Mouse (Mus musculus) CH12F3 (cell line): Measurements from ENCODE around the gene Nptx1.

Experiments used
- in situ Hi-C: fragments of 300-500 bp; cut with MboI; formaldehyde crosslinking; loops from 2 replicates; pipeline ENCODE4 v1.14.3; 2020; ENCODE audit warnings: low sequenced_read_pairs

Nptx1 gene

GRCm38 (mm10) chr11:119551468-119551867 lies 3.9 kb upstream of the Nptx1 start:
- in situ Hi-C loops, result no loop called here

DNA sequence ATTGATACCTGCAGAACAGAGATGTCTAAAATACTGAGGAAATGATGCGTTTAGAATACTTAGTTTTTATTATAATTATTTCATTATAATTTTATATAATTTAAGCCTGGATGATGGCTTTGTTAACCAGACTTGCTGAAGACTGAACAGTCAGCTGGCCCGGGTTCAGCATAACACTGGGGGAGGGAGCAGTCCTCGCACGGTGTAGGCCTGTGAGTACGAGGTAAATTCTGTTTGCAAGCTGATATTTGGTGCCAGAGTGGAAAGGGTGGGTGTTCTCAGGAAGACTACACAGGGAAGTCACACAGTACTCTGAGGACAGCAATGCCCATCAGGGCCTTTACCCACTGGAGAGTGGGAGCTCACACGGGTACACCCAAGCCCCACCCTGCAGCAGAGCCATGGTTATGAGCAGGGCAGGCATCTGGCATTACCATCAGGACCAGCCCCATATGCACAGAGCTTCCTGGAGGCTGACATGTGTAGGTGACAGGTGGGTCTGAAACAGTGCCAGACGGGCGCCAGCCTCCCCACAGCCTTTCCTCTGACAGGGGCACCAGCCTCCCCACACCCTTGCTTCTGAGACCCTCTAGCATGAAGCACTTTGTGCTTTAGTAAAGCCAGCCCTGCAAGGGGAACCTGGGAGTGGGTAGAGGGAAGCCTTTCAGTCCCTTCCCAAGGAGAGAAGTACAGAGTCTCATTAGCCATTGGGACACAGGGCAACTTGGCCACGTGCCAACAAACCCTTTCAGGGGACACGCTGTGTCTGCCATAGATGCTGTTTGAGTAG lies 3.2 kb upstream of the Nptx1 start:
- in situ Hi-C loops, result no loop called here

DNA sequence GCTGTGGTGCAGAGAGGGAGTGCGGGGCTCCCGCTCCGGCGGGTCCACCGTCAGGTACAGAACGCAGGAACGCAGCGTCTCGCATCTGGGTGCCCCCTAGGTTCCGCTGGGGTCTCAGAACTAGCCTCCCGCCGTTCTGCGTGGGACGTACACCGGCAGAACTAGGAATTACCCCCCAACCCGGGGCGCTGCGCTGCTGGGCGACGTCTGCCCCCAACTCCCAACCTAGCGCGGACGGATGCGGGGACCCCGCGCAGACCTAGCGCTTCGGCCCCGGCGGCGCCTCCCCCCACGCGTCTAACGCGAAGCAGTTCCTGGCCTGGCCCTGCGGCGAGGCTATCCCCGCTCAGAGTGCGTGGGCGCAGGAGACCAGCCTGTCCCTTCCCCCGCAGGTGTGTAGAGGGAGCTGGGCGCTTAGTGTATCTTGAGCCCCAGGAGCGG lies 1.8 kb upstream of the Nptx1 start:
- in situ Hi-C loops, result no loop called here

DNA sequence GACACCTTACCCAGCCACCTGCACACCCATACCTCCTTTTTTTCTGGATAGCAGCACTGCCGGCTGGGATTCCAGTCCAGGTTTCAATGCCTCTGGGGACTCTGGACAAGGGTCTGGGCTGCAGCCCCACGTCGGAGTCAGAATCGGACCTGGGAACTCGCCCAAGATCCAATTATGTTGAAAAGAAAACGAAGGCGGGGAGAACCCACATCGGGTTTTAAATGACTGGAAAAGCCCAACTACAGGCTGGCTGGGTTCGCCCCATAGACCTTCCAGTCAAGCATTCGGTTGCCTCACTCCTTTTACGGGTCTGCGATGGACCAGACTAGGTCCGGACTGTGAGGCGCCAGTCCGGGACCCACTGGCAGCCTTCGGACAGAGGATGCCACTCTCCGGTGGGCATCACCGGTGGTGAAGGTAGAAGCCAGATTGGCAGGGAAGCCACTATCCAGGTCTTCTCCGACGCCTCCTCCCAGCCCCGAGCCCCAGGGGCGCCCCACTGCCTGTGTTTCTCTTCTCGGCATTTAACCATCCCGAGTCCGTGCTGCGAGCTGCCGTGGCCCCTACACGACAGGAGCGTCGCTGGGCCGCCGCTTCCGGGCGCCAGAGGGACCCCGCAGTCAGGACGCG lies 1.3 kb upstream of the Nptx1 start:
- in situ Hi-C loops, result no loop called here

DNA sequence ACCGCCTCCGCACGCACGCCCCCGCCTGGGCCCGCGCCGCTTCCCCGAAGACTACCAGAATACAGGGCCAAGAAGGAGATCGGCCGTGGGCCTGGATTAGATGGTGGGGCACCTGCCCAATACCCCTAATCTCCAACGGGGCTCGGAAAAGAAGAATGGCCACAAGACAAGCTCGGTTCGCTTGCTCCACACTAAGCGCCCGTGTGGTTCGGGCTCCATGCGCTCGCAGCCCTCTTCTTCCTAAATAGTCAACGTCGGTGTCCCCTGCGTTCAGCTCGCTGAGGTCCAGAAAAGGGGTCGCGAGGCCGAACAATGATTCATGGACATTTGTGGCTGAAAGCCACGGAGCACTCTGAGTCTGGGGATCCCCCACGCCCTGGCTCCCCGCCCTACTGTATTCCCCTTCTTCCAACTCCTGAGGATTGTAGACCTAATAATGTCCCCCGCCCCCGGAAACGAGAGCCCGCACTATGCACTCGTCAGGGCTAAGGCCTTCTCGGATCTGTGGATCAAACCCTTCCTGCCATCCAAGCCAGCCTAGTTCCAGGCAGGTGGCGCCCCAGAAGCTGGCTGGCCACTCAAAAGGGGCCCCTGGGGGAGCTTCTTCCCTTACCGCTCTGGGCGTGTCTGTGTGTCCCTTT lies 518 bp upstream of the Nptx1 start:
- in situ Hi-C loops, result no loop called here

DNA sequence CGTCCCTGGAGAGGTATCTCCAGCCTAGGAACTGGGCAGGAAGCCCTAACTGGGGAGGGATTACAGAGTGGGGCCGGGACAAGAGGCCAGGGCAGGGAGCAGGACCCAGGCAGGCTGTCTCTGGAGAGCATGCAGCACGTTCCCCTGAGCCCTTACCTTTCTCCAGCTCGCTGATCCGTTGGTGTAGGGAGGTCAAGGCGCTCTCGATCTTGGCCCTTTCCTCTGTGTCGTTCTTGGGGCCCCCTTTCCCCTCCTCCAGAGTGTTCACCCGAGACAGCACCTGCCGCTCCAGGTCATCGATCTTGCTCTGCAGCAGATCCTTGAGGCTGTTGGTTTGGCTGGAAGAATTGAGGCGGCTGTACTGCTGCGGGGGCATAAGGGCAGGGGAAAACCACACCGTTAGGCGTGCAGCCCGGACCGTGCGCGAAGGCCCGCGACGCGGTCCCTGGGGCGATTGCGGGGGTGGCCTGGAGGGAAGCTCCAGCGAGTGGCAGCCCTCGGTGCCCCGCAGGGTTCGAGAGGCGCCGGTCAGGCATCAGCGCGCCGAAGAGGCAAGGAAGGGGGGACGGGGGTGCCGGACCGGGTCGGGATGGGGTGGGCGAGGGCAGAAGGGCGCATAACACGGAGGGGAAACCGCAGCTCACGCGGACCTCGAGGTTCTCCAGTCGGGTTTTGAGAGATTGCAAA lies 914 bp downstream of the Nptx1 start:
- in situ Hi-C loops, result no loop called here

DNA sequence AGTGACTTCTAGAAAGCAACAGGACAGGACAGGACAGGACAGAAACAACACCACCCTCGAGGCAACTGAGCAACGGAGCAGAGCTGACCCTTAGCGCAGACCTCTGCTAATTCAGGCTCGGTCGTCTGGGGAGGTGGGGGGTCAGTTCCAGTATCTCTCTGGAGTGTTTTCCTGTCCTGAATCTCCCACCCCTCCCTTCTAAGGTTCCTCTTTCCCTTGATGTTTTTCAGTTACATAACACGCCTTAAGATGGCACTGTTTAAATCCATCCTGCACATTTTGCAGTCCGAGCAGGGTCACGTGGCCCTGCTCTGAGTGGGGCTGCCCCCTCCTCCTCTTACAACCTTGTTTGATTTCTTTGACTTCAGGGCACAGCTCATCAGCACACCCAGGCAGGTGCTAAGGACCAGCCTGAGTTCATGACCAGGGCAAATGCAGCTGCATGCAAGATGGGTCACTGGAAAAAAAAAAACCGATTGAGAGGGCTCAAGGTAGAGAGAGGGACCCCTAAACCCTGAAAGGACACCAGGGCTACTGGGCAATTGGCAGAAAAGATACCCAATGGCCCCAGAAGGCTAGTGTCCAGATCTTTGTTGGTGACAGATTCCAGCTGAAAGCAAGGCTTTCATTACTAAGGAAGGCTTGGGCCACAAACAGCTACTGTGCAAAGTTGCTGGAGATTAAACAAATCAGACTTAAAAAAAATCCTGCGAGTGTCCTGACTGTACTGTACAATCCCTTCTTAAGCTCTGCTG lies 1.6 kb downstream of the Nptx1 start:
- in situ Hi-C loops, result no loop called here

DNA sequence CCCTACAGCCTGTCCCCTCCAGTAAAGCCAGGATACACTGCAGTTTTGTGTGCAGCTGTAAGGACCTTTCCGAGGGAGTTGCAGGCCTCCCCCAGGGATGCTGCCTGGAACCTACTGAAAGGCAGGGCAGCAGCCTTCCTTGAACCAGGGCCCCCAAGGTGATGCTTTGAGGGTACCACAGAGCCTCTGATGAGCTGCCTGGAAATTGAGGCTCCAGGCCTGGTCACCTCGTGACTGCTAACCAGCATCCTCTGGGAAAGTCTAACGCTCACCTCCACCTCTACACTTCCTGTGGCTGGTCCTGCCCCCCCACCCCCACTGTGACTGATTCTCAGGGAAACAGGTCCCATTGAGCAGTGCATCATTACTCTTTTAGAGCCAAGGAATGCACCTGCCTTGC lies 2.3 kb downstream of the Nptx1 start:
- in situ Hi-C loops, result no loop called here

DNA sequence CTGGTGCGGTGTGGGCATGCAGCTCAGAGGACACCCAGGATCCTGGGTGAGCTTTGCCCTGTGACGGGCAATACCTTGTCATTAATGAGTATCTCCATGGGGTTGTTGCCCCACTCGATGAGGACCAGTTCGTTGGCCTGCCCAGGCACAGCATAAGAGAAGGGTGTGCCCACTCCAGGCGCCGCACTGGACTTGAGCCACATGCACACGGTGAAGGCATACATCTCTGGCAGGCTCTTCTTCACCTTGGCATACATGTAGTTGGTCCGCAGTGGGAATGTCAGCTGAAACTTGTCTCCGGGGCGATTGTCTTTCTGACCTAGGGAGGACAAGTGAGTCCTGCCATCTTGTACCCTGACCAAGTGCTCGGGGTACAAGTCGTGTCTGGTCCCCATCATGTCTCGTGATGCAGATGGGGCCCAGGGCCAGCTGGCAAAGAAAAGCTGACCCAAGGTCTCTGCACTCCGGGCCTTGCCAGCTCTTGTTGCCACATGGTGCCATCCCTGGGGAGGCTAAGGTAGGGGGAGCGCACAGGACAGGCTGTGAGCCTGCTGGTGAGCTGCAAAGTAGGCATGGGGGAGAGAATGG lies 2.9 kb downstream of the Nptx1 start:
- in situ Hi-C loops, result no loop called here

DNA sequence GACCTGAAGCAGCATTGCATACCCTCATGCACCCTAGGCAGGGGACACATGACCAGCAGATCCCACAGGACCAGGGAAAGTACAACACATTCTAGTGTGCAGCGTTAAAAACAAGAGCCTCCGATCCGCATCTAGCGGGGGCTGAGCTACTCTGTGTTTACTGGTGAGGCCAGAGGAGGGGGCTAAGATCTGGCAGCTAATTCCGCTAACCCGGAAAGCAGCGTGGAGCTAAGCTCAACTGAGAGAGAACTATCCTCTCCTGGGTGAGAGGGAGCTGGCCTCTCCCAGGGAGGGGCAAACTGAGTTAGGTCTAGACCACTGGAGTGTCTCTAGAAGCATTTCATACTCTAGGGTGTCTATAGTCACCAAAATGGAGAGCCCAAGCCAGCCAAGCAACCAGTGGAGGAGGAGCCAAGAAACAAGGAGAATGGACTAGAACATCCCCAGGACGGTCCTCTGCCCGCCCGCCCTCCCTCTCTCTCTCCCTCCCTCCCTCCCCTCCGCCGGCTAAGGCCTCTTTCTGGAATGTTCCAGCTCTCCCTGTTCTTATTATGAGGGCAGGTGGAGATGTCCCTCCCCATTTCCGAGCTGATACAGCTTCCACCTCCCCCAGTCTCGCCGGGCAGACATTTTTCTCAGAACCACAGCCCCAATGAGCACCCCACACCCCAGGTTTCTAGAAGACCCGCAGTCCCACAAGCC lies 3.6 kb downstream of the Nptx1 start:
- in situ Hi-C loops, result no loop called here

DNA sequence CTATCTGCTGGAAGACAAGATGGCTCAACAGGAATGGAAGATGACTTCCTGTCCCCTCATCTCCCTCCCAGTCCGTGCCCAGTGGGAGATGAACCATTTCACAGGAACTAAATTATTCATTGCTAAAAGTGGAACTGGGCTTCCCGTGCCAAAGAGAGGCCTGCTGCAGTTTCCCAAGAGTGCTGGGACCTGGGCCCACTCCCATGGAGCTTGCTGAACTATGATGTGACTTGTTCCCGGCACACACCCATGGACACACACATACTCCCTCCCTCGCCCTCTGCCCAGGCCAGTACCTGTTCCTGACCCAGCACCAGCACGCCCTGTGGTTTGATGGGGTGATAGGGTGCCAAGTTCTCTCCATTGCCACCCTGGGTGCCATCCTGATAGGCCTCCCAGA lies 4.7 kb downstream of the Nptx1 start:
- in situ Hi-C loops, result no loop called here

DNA sequence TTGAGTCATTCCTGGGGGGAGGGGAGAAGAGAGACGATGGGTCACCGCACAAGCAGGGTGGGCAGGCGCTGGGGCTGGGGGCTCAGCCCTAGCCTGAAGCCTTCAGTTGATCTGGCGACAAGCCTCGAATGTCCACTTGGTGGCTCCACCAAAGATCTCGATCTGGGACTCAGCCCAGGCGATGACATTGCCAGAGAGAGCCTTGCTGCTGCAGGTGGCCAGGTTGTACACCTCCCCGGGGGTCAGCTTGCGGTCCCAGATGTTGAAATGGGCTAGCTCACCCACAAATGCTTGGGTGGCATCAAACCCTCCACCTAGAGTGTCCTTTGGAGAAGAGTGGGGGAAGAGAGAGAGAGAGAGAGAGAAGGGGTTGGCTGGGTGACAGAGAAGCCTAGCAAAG lies 5.2 kb downstream of the Nptx1 start:
- in situ Hi-C loops, result no loop called here

- in situ Hi-C loops, result no loop called here
Observed at GRCm38 (mm10) chr11:119541082-119541481, 6.5 kb downstream of the Nptx1 start.

- in situ Hi-C loops, result no loop called here
Observed at GRCm38 (mm10) chr11:119540560-119540959, 7.0 kb downstream of the Nptx1 start.

- in situ Hi-C loops, result no loop called here
Observed at GRCm38 (mm10) chr11:119539944-119540343, 7.6 kb downstream of the Nptx1 start.

GRCm38 (mm10) chr11:119533745-119534144 lies 13.8 kb downstream of the Nptx1 start:
- in situ Hi-C loops, result no loop called here

GRCm38 (mm10) chr11:119532460-119532859 lies 15.1 kb downstream of the Nptx1 start:
- in situ Hi-C loops, result no loop called here

- in situ Hi-C loops, result no loop called here
Observed at GRCm38 (mm10) chr11:119528930-119529329, 18.6 kb downstream of the Nptx1 start.

- in situ Hi-C loops, result no loop called here
Observed at GRCm38 (mm10) chr11:119526068-119526966, 21.2 kb downstream of the Nptx1 start.
